9 mouse cellular contexts compared by ENCODE assay signal in genomic region chr11:115400630-115401391, GRCm38 (mm10). TPM values are rescaled to one million over a fixed set of nuclear protein-coding genes. Genes with fewer than 3 reads are reported as not detected.
DNase-seq lines count a peak whose midpoint lies in the region; ATAC-seq and TF ChIP-seq lines count a peak whose summit lies in the region.
"Had no signal": no experiment of that assay in that cellular context is flagged by ENCODE, and none has a peak within 500 bp of the region (broad histone marks: within the 10 kb centered on the region; RNA-seq: fewer than 3 reads in every experiment).

No protein-coding gene starts in this region.

- no peak overlapping the region for H3K4me3 ChIP-seq in lung, embryonic 14.5 days (ENCODE audit: low read depth, low read length)

- no peak overlapping the region for H3K9ac ChIP-seq in lung, embryonic 14.5 days

- H3K4me2 ChIP-seq in lung, embryonic 14.5 days = no peak overlapping the region

- 44% methylated on average over 11 of the region's 11 CpGs for WGBS in lung, embryonic 14.5 days

- H3K27me3 ChIP-seq in lung, embryonic 14.5 days (ENCODE audit: insufficient read depth, low read length) = no peaks in the 10 kb centered on the region

- ATAC-seq in lung, embryonic 14.5 days (ENCODE audit: insufficient read depth) = no peak
- no peak for ATAC-seq in activated CD4-positive, CD25-positive, alpha-beta regulatory T cell, adult 4 months

- peak overlapping the region; percentile 12; the same call in 1 of the 2 replicates for H3K27ac ChIP-seq in lung, embryonic 14.5 days (ENCODE audit: low read depth)

- 0 out of 2 replicates have a peak, but pooled peaks cover 10% of the 10 kb centered on the region for H3K36me3 ChIP-seq in lung, embryonic 14.5 days (ENCODE audit: insufficient read depth)

- no peak for DNase-seq in lung, embryonic 14.5 days
- no peak for DNase-seq in lung, postnatal 4 days
- DNase-seq in cerebellum, postnatal 25 days = peak; percentile 80 to 84
- DNase-seq in layer of hippocampus, adult 9-11 months = peak; percentile 73
- peak; percentile 40 for DNase-seq in retina, embryonic 14.5 days (ENCODE audit: low spot score)
- DNase-seq in spleen, postnatal 4 days (ENCODE audit: low spot score in 2 of 2) = no peak
- DNase-seq in kidney, postnatal 4 days = no peak
- DNase-seq: kidney, adult 11 months had no signal

- peaks cover 7% of the 10 kb centered on the region for H3K4me1 ChIP-seq in lung, embryonic 14.5 days (ENCODE audit: insufficient read depth)

- H3K9me3 ChIP-seq in lung, embryonic 14.5 days (ENCODE audit: low read depth, low read length) = no peaks in the 10 kb centered on the region

- no peak for TF ChIP-seq CTCF in lung, embryonic 14.5 days (IDR thresholded peaks at IDR 0.05; ENCODE audit: low read depth)

RNA-seq across cellular contexts. Expression of gene Mrpl58, which starts 2.7 kb away (rescaled TPM):
- 230 and 242 TPM in 2 replicates for polyA plus RNA-seq in lung, embryonic 14.5 days (2014; fragmentation: Nextera tagmentation; extraction: Ambion mirVana)
- polyA plus RNA-seq in activated CD4-positive, CD25-positive, alpha-beta regulatory T cell, adult 4 months (2017; shearing (Covaris generic)) = 100 to 1,000 TPM; 206 to 214 TPM

RNA-seq across cellular contexts. Expression of gene Atp5h, which starts 19.0 kb away (rescaled TPM):
- 817 and 850 TPM in 2 replicates for polyA plus RNA-seq in lung, embryonic 14.5 days (2014; fragmentation: Nextera tagmentation; extraction: Ambion mirVana)
- 100 to 1,000 TPM; 705 to 855 TPM for polyA plus RNA-seq in activated CD4-positive, CD25-positive, alpha-beta regulatory T cell, adult 4 months (2017; shearing (Covaris generic))

RNA-seq across cellular contexts. Expression of gene Cdr2l, which starts 19.1 kb away (rescaled TPM):
- 17.7 and 19.8 TPM in 2 replicates for polyA plus RNA-seq in lung, embryonic 14.5 days (2014; fragmentation: Nextera tagmentation; extraction: Ambion mirVana)
- polyA plus RNA-seq in activated CD4-positive, CD25-positive, alpha-beta regulatory T cell, adult 4 months (2017; shearing (Covaris generic)) = under 1 TPM in 1 of 2 experiments, not detected in 1; 0.12 TPM

RNA-seq across cellular contexts. Expression of gene Kctd2, which starts 19.1 kb away (rescaled TPM):
- polyA plus RNA-seq in lung, embryonic 14.5 days (2014; fragmentation: Nextera tagmentation; extraction: Ambion mirVana) = 21.6 and 22.2 TPM in 2 replicates
- polyA plus RNA-seq in activated CD4-positive, CD25-positive, alpha-beta regulatory T cell, adult 4 months (2017; shearing (Covaris generic)) = 10 to 100 TPM in 1 of 2 experiments, 1 to 10 TPM in 1; 6.9 to 12.2 TPM

RNA-seq across cellular contexts. Expression of gene Hid1, which starts 33.3 kb away (rescaled TPM):
- polyA plus RNA-seq in lung, embryonic 14.5 days (2014; fragmentation: Nextera tagmentation; extraction: Ambion mirVana) = 7.4 and 9.2 TPM in 2 replicates
- 1 to 10 TPM; 2.6 to 3.2 TPM for polyA plus RNA-seq in activated CD4-positive, CD25-positive, alpha-beta regulatory T cell, adult 4 months (2017; shearing (Covaris generic))

Comparison
In these comparisons a context has a peak if more than half of its experiments do, and no peak if none do; other contexts are left out.
1. DNase-seq: peak in cerebellum, postnatal 25 days (2 of 2), layer of hippocampus, adult 9-11 months (single experiment) and retina, embryonic 14.5 days (single experiment); none in lung, embryonic 14.5 days (single experiment), lung, postnatal 4 days (0 of 2), spleen, postnatal 4 days (0 of 2) and kidney, postnatal 4 days (0 of 2).
2. RNA of gene Cdr2l, which starts 19.1 kb away (polyA plus RNA-seq): 17.7 to 19.8 TPM in lung, embryonic 14.5 days; 0.12 TPM in activated CD4-positive, CD25-positive, alpha-beta regulatory T cell, adult 4 months; every median in the first group is over 10 times any median in the second.